Mouse (Mus musculus) layer of hippocampus, postnatal 10 days (tissue): ENCODE results near the gene Gatd1. TPM values are rescaled to one million over a fixed set of nuclear protein-coding genes. Genes with fewer than 3 reads are reported as not detected.

Experiments used
- DNase-seq, 2 experiments: peaks; one replicate each; pipeline ENCODE4 v3.0.0; 2021; ENCODE audit warnings: low spot score in 2 of 2
- total RNA-seq, 2 experiments: library from RNA; stranded (reverse); gene quantifications; 2 replicates each; pipeline ENCODE4 v1.2.3; 2021

Gatd1 gene
- total RNA-seq, 2 experiments from 2014 or later: 34.4 to 39.3 TPM

GRCm38 (mm10) chr7:141443081-141443821 is 29.3 kb upstream of the Gatd1 start:
- peak in 1 of 2 experiments; percentile 19 for DNase-seq

- no peak for DNase-seq
Measured at GRCm38 (mm10) chr7:141442199-141442598, 28.3 kb upstream of the Gatd1 start.

GRCm38 (mm10) chr7:141441460-141441859 is 27.5 kb upstream of the Gatd1 start:
- DNase-seq: no peak

DNA sequence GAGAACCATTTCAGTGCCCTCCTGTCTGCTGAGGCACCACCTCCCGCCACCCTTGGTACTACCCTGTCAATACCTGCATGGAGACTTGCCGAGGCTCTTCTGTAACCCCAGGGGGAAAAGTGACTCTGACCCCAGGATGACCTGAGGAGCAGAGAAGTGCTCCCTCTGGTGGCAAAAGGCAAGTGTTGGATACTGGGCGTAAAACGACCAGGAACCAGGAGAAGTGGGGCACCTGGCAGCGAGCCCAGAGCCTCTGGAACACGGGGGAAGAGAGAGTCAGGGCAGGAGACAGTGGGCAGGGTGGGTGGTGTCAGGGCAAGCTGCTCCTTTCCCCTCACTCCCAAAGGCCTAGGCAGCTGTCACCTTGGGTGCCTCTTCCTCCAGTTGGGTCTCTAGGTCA is 26.7 kb upstream of the Gatd1 start:
- peak; percentile 68 to 71 for DNase-seq

DNA sequence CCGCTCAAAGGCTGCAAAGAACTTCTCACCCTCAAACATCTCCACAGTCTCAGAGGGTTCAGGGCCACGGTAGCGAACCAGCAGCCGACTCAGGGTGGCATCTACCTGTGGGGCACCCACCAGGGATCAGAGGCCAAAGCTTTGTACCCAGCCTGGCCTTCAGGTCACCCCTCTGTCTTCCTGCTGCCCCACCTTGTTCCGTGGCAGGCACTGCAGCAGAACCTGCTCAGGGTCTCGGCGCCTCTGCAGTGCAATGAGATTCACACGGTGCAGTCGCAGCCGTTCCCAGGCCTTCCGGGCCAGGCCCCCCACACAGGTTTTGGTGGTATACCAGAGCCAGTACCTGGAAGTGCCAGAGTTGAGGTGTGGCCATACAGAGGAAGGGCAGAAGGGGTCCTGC is 25.9 kb upstream of the Gatd1 start:
- DNase-seq: no peak

GRCm38 (mm10) chr7:141439140-141439679 is 25.3 kb upstream of the Gatd1 start:
- no peak for DNase-seq

DNA sequence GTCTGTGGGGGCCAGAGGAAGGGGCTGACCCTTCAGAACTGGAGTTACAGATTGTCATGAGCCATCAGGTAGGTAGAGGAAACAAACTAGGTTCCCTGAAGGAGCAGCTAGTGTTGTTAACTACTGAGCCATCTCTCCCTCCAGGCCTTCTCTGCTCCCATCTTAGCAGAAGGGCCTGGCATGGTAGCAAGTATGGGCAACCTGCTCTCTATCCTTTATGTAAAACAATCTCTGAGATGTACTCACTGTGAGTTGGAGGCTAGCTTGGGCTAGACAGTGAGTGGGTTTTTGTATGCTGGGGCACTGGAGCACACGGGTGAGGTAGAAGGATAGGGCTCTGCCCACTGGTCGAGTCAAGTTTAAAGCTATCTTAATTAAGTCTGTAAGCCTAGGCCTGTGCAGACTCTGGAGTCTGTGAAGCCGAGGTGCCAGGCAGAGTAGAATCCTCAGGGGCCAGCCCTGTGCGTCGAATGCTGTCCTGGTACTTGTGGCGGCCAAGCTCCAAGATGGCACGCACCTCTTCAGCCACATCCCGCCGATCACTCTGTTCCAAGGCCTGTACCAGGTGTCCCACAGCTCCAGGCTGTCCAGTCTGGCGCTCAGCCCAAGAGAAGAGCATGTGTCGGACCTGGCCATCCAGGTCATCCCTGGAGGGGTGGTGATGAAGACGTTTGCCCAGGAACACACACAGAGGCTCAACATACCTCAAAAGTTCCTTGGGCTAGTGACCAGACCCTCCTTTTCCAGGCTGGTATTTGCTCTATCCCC is 24.4 kb upstream of the Gatd1 start:
- no peak for DNase-seq

DNA sequence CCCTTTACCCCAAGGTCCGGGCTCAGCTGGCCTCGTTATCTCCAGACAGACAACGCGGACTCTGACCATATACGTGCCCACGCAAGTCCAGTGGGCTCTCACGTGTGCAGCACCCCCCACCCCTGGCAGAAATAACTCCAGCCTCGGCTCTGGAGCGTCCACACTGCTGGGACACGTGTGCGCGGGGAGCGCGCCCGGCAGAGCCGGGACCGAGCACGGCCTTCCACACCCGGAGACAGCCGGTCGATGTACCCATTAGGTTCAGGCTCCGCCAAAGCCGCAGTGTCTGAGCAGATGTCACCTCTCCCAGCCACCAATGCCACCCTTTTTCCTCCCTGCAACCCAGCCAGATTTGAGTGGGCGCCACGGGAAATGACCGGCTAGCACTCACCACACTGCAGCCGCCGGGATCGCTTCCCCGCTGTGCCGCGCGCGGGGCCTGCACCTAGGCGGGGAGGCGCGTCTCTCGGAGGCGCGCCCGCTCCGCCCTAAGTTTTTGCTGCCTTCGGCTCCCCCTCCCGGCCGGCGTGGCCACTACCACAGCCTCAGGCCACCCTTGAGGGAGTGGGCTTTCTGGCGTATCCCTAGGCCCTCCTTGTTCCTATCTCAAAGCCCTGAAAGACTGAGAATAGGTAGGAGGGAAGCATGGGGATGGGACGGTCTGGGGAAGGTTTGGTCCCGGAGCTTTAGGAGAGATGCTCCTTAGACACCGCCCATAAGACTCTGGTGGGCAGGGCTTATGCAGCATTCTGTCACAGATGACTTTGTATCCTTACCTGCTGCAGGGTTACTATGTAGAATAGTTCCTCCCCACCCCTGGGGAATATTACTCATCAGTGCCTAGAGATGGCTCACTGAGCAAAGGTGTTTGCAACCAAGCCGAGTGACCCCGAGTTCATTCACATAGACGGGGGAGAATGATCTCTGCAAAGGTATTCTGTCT is 23.5 kb upstream of the Gatd1 start, which contains the start of gene Slc25a22:
Gene Slc25a22, minus strand, starts transcription at position 715 of the 943 bp plus-strand sequence.
- peak; percentile 84 to 90 for DNase-seq

GRCm38 (mm10) chr7:141436523-141436892 is 22.6 kb upstream of the Gatd1 start:
- no peak for DNase-seq

DNA sequence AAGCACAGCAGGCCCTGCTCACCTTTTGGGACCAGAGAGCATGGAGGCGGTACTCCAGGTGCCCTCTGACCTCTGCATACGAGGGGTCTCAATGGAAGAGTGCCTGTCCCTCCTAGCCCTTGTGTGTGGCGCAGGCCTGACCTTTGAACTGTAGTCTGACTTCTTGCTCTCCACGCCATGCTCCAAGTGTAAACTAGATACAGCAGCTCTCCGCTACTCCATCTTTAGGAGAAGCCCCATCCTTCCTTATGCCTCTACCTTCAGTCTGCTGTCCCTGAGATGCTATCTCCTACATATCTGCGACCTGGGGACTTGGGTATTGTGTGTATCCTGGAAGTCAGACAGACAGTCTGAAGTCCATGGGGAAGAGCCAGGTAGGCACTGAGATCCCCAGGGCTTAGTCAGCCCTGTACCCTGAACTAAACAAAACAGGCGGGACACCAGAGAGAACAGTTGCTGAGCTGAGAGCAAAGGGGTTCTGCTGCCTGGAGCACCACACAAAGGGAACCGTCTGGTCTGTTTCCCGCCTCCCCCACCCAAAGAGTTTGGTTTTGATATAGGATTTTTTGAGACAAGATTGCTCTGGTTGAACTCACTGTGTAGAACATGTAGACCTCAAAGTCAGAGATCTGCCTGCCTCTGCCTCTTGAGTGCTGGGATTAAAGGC is 22.1 kb upstream of the Gatd1 start:
- DNase-seq: no peak

DNA sequence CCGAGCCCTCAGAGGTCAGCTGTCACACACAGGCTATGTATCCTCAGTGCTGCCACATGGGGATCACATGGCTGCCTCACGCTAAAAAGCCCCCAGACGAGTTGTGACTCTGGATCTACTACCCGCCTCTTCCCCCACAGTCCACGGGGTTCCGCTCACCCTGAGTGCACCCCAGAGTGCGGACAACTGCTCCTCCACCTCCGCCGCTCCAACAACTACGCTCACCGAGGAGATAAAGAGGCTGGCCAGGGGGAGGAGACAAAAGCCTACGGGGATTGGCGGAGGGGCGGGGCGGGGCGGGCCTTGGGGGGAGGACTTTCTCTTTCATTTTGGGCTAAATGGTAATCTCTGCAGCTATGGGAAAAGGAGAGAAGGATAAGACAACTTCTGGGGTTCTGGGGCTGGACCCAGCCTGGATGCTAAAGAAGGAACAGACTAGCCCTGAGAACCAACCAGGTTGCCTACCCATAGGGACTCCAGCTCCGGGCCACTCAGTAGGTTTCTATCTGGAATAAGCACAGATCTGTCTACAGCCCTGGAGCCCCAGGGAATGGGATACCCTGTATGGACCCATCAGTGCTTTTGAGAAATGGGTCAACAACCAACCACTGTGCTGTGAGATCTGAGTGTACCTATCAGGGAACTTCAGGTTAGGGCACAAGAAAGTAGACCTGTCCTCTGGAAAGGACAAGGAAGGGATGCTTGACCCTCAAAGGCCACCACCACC is 21.4 kb upstream of the Gatd1 start:
- peak in 1 of 2 experiments; percentile 50 for DNase-seq

DNA sequence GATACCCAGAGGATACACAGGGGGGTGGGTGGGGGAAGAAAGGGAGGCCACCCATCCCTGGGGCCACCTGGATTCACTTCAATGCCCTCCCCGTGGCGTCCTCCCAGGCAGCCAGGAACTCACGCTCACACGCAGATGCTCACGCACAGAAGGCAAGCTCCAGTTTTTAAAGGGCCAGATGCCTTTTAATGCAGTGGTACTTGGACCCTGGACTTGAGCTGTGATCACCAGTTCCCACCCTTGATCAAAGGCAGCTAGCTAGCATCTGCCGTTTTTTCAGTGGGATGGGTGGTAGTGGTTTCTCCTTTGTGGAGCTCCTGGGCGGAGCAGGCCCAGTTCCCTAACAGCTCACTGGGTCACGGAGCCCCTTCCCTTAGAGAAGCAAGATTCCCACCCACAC is 20.5 kb upstream of the Gatd1 start:
- peak; percentile 59 to 69 for DNase-seq

GRCm38 (mm10) chr7:141433517-141434400 is 19.8 kb upstream of the Gatd1 start:
- no peak for DNase-seq

- DNase-seq: no peak
Measured at GRCm38 (mm10) chr7:141432741-141433516, 19.0 kb upstream of the Gatd1 start.

GRCm38 (mm10) chr7:141432186-141432611 is 18.3 kb upstream of the Gatd1 start:
- no peak for DNase-seq

- DNase-seq: no peak
Measured at GRCm38 (mm10) chr7:141431434-141432185, 17.7 kb upstream of the Gatd1 start.

DNA sequence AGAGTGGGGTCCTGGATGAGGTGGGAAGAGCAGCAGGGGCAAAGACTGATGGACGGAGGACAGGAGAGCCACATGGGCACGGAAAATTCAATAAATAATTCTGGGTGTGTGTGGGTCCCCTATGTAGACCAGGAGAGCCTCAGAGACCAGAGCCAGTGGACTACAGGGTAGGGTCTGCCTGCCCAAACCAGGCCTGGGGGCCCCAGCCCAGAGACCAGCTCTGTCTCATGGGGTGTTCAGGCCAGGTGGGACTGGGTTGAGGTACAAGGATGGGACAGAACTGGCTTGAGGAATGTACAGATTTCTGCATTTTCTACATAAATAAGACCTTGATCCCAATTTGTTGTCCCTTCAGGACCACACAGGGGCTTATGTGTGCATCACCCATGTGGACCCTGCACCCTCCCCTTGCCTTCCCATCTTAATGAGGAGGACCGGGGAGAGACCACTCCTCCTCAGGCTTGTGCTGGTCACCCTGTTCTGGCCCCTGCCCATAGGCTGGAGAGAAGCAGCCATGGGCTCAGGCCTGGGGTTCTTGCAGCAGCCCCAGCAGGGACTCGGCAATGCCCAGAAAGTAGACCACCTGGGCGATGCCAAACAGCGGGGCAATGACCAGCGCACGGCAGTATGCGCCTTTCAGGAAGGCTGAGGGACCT is 16.8 kb upstream of the Gatd1 start:
- no peak for DNase-seq
